In the genomic region with DNA sequence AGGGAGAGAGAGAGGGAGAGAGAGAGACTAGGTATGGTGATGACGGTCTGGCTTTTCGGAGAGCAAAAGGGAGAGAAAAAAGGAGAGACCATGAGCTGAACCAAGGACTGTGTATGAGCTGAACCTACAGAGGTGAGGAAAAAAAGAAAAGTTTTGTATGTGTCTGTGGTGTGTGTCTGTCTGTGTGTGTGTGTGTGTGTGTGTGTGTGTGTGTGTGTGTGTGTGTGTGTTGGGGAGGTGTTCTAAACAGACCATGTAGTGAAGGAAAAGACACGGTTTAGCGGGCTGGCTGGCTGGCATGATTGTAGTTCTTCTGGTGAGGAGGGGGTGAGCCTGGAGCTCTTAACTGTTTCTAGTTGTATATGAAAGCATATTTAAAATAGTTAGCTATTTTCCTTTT, we compare ENCODE assay signal across 8 mouse cellular contexts.
DNase-seq lines count a peak whose midpoint lies in the region; ATAC-seq lines count a peak whose summit lies in the region.

No protein-coding gene starts in this region.

- no peaks in the 10 kb centered on the region for H3K9me3 ChIP-seq in heart, embryonic 10.5 days
- H3K9me3 ChIP-seq in embryonic facial prominence, embryonic 11.5 days (replicated peaks; ENCODE audit: control insufficient read depth, low read length) = no peaks in the 10 kb centered on the region
- H3K9me3 ChIP-seq in hindbrain, embryonic 13.5 days = no peaks in the 10 kb centered on the region
- H3K9me3 ChIP-seq in midbrain, embryonic 16.5 days (replicated peaks; ENCODE audit: control insufficient read depth, low read length, poor library complexity, severe bottlenecking) = no peaks in the 10 kb centered on the region

- ATAC-seq in embryonic facial prominence, embryonic 11.5 days (replicated peaks; ENCODE audit: insufficient number of reproducible peaks, low FRiP score, low TSS enrichment, low read depth) = no peak
- peak; percentile 38 for ATAC-seq in hindbrain, embryonic 13.5 days (ENCODE audit: low FRiP score)
- peak; percentile 9; the same call in 1 of the 2 replicates for ATAC-seq in midbrain, embryonic 16.5 days

- H3K27ac ChIP-seq in heart, embryonic 10.5 days = peak overlapping the region; percentile 90
- peak overlapping the region; percentile 98 for H3K27ac ChIP-seq in embryonic facial prominence, embryonic 11.5 days (replicated peaks; ENCODE audit: low read depth, low read length)
- peak overlapping the region; percentile 100 for H3K27ac ChIP-seq in hindbrain, embryonic 13.5 days
- peak overlapping the region; percentile 95 for H3K27ac ChIP-seq in midbrain, embryonic 16.5 days (ENCODE audit: low read length)

- peak overlapping the region; percentile 72 for H3K4me3 ChIP-seq in heart, embryonic 10.5 days
- peak overlapping the region; percentile 79 for H3K4me3 ChIP-seq in embryonic facial prominence, embryonic 11.5 days (ENCODE audit: low read depth, low read length)
- H3K4me3 ChIP-seq in hindbrain, embryonic 13.5 days = peak overlapping the region; percentile 82
- H3K4me3 ChIP-seq in midbrain, embryonic 16.5 days (ENCODE audit: low read depth, low read length) = peak overlapping the region; percentile 69

- peak overlapping the region; percentile 98 for H3K9ac ChIP-seq in embryonic facial prominence, embryonic 11.5 days (replicated peaks; ENCODE audit: low read length)
- peak overlapping the region; percentile 100 for H3K9ac ChIP-seq in hindbrain, embryonic 13.5 days
- peak overlapping the region; percentile 89 for H3K9ac ChIP-seq in midbrain, embryonic 16.5 days (ENCODE audit: low read depth, low read length)

- H3K27me3 ChIP-seq in heart, embryonic 10.5 days (ENCODE audit: insufficient read depth, poor library complexity, severe bottlenecking) = no peaks in the 10 kb centered on the region
- no peaks in the 10 kb centered on the region for H3K27me3 ChIP-seq in embryonic facial prominence, embryonic 11.5 days (ENCODE audit: control insufficient read depth, insufficient read depth, low read length)
- H3K27me3 ChIP-seq in hindbrain, embryonic 13.5 days = no peaks in the 10 kb centered on the region
- no peaks in the 10 kb centered on the region for H3K27me3 ChIP-seq in midbrain, embryonic 16.5 days (ENCODE audit: control insufficient read depth, insufficient read depth, low read depth, low read length)

- H3K4me1 ChIP-seq in heart, embryonic 10.5 days = peaks cover 14% of the 10 kb centered on the region
- no peaks in the 10 kb centered on the region for H3K4me1 ChIP-seq in embryonic facial prominence, embryonic 11.5 days (ENCODE audit: control insufficient read depth, insufficient read depth, low read length)
- H3K4me1 ChIP-seq in hindbrain, embryonic 13.5 days (replicated peaks) = peaks cover 32% of the 10 kb centered on the region
- H3K4me1 ChIP-seq in midbrain, embryonic 16.5 days (ENCODE audit: control insufficient read depth, insufficient read depth, low read length) = peaks cover 26% of the 10 kb centered on the region

- H3K4me2 ChIP-seq in embryonic facial prominence, embryonic 11.5 days (ENCODE audit: low read depth, low read length) = peak overlapping the region; percentile 17; the same call in 1 of the 2 replicates
- H3K4me2 ChIP-seq in hindbrain, embryonic 13.5 days = peak overlapping the region; percentile 82
- H3K4me2 ChIP-seq in midbrain, embryonic 16.5 days (ENCODE audit: low read length) = peak overlapping the region; percentile 76

- 15% methylated on average over 4 of the region's 4 CpGs for WGBS in heart, embryonic 10.5 days
- 0% methylated on average over 4 of the region's 4 CpGs for WGBS in embryonic facial prominence, embryonic 11.5 days
- WGBS in hindbrain, embryonic 13.5 days = 2% methylated on average over 4 of the region's 4 CpGs
- WGBS in midbrain, embryonic 16.5 days = 5% methylated on average over 4 of the region's 4 CpGs

- DNase-seq in heart, embryonic 10.5 days (ENCODE audit: low spot score) = no peak
- DNase-seq in heart, adult 8-10 months (ENCODE audit: low spot score) = no peak
- DNase-seq in embryonic facial prominence, embryonic 11.5 days (ENCODE audit: low spot score) = no peak
- DNase-seq in ovary, adult 18-20 months (ENCODE audit: low spot score) = no peak
- DNase-seq in urinary bladder, adult 18-20 months (ENCODE audit: low spot score in 2 of 2) = no peak
- DNase-seq in cerebellum, postnatal 25 days = no peak

- H3K36me3 ChIP-seq in heart, embryonic 10.5 days = no peaks in the 10 kb centered on the region
- H3K36me3 ChIP-seq in embryonic facial prominence, embryonic 11.5 days (replicated peaks; ENCODE audit: control insufficient read depth, insufficient read depth, low read depth, low read length) = no peaks in the 10 kb centered on the region
- no peaks in the 10 kb centered on the region for H3K36me3 ChIP-seq in hindbrain, embryonic 13.5 days
- no peaks in the 10 kb centered on the region for H3K36me3 ChIP-seq in midbrain, embryonic 16.5 days (ENCODE audit: control insufficient read depth, insufficient read depth, low read length)

Comparison
In these comparisons a context has a peak if more than half of its experiments do, and no peak if none do; other contexts are left out.
1. H3K4me2 ChIP-seq: peak in every context shown above with its lines; median percentile 82 in hindbrain, embryonic 13.5 days; 76 in midbrain, embryonic 16.5 days; 17 in embryonic facial prominence, embryonic 11.5 days.